Mouse (Mus musculus) mesoderm, embryonic 11.5 days (tissue): ENCODE measurements around the gene Kcnab3.
A peak's percentile ranks its signal among the peaks of the same experiment; 100 is the strongest.
"Not testable (repeated sequence)": the region's sequence is repeated elsewhere in the genome, so short reads cannot be mapped to it uniquely, and the experiment has no call there.

Source experiments
- DNase-seq: peaks from one replicate; pipeline ENCODE4 v3.0.0-alpha.2; 2012; ENCODE audit warnings: low read depth, low spot score

Gene Kcnab3

DNA sequence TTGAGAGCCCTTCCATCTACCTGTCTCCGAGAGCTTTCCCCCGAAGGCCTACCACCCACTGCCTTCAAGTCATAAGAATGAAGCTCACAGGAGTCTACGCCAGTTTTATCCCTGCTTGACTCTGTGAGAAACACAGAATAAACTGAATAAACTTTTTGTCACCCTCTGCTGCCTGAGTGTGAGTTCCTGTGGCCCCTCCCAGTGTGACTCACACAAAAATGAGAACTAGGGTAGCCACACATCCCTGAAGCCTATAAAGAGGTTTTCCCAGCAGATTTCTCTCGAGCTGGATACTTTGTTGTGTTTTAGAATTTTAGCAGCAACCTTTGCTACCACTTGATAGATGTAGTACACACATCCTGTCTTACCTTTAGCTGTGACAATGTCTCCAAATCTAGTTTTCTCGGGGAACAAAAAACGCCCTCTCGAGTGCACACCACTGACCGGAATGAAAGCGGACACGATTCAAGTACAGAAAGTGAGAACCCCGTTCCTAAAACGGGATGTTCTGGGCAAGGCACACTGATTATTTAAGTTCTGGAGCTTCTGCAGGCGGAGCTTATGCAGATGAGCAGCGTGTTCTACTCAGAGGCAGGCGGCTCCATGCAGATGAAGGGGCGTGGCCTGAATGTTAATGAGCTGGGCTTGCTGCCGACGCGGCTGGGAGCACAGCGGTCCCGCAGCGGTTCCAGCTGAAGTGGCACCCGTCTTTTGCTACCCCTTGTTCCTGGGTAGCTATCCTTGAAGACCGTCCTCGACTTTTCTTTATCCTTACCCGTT lies at the start of gene Kcnab3:
Kcnab3 (plus strand) TSS at position 631 of the 780 bp plus-strand sequence.
- DNase-seq = peak; percentile 80

- DNase-seq = no peak
Observed at GRCm38 (mm10) chr11:69277267-69277666, 48.8 kb upstream of the Kcnab3 start.

- DNase-seq = no peak
Observed at GRCm38 (mm10) chr11:69291111-69291510, 34.9 kb upstream of the Kcnab3 start.

GRCm38 (mm10) chr11:69295286-69295685 lies 30.8 kb upstream of the Kcnab3 start:
- no peak for DNase-seq

GRCm38 (mm10) chr11:69297799-69298198 lies 28.3 kb upstream of the Kcnab3 start:
- no peak for DNase-seq

- no peak for DNase-seq
Observed at GRCm38 (mm10) chr11:69298231-69298630, 27.8 kb upstream of the Kcnab3 start.

GRCm38 (mm10) chr11:69302817-69303216 lies 23.2 kb upstream of the Kcnab3 start:
- DNase-seq = no peak

- no peak for DNase-seq
Observed at GRCm38 (mm10) chr11:69305291-69305690, 20.8 kb upstream of the Kcnab3 start.

DNA sequence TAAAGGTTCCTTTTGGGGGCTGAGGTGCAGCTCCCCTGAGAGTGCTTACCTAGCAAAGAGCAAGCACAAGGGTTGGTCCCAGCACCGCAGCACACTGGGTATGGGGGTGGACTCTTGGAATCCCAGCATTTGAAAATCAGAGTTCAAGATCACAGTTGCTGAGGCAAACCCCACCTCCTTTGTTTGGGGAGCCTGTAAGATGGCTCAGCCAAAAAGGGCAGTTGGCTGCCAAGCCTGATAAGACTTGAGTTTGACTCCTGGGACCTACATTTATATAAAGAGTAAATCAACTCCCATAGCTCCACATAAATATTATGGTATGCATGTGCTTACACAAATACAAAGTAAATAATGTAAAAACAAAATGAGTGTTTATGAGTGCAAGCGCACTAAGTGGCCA lies 20.0 kb upstream of the Kcnab3 start:
- DNase-seq = no peak

DNA sequence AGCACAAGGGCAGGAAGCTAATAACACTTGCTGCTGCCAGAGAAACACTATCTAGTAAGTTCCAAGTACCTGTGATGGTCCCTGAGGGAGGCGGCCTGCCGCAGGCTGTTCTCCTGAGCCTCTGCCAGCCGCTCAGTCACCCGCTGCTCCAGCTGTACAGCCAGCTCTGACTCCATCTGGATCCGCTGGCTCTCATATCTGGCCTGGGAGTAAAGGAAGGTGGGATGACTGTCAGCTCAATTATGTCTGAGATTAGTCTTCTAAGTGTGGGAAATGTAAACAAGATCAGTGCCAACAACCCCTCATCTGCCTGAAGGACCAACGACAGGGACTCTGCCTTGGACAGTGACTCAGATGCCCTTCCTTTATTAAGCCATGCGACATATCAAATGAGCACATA lies 14.8 kb upstream of the Kcnab3 start:
- DNase-seq = no peak

DNA sequence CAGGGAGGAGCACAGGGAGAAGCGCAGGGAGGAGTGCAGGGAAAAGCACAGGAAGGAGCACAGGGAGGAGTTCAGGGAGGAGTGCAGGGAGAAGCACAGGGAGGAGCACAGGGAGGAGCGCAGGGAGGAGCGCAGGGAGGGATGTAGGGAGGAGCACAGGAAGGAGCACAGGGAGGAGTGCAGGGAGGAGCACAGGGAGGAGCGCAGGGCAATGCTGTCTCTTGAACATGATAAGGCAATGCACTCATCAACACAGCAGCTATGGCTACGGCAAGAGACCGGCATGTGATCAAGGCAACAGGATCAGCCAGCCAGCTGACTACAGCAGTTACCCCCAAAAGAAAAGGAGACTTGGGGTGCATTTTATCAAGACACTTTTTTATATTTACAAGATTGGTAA lies 9.7 kb upstream of the Kcnab3 start:
- no peak for DNase-seq

GRCm38 (mm10) chr11:69318000-69318399 lies 8.1 kb upstream of the Kcnab3 start:
- not testable (repeated sequence) for DNase-seq

DNA sequence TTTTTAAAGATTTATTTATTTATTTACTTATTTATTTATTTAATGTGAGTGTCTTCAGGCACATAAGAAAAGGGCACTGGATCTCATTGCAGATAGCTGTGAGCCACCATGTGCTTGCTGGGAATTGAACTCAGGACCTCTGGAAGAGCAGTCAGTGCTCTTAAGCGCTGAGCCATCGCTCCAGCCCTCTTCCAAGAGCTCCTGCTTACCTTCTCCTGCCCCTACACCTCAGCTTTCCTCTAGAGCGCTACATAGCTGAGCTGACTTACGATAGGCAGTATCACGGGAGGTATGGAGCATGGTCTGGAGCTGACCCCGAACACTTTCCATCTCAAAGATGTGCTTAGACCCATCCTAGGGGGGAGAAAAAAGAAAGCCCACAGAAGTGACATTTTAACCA lies 4.5 kb upstream of the Kcnab3 start:
- DNase-seq = no peak

- DNase-seq = no peak
Observed at GRCm38 (mm10) chr11:69322010-69322409, 4.0 kb upstream of the Kcnab3 start.

- no peak for DNase-seq
Observed at GRCm38 (mm10) chr11:69322693-69323471, 3.2 kb upstream of the Kcnab3 start.

- DNase-seq = peak; percentile 100
Observed at GRCm38 (mm10) chr11:69323667-69324111, 2.4 kb upstream of the Kcnab3 start, which contains the start of the genes Cntrob and Trappc1. Gene Cntrob, minus strand, starts transcription at chr11:69323775. Gene Trappc1, plus strand, starts transcription at chr11:69323980.

GRCm38 (mm10) chr11:69324749-69325148 lies 1.3 kb upstream of the Kcnab3 start:
- DNase-seq = no peak

DNA sequence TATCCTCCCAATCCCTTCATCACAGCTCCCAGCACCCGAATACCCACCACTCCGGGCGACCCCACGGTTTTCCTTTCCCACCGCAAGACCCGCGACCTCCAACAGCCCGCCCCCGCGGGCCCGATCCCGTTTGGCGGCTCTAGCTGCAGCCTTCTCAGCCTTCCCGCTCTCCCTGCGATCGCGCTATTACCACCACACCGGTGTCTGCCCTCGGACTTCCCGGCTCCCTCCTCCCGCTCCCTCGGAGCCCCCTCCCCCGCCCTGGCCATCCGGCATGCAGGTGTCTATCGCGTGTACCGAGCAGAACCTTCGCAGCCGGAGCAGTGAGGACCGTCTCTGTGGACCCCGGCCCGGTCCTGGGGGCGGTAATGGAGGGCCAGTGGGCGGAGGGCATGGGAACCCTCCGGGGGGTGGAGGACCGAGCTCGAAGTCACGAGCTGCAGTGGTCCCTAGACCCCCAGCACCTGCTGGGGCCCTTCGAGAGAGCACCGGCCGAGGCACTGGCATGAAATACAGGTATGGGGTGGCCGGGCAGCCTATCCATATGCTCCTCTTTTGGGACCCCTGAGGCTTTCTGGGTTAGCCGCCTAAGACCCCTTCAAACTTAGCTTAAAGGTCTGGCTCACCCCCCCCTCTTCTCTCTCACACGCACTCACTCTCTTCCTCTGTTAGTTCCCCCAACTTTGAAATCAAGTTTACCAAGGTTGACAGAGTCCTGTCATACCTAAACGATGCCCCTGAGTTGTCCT lies 524 bp downstream of the Kcnab3 start:
- DNase-seq = peak; percentile 21

DNA sequence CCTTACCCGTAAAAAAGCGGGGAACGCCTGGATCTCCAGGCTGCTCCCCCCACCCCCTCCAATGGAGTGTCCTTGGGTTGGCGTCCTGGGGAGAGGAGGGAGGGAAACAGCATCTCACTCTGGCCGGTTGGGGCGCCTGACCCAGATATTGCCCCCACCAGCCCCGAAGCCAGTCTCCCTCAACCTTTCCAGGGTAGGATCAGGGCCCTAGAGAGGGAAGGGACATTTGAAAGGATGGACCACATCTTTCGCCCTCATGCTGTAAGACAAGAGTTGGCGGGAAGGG lies 1.0 kb downstream of the Kcnab3 start:
- DNase-seq = no peak

DNA sequence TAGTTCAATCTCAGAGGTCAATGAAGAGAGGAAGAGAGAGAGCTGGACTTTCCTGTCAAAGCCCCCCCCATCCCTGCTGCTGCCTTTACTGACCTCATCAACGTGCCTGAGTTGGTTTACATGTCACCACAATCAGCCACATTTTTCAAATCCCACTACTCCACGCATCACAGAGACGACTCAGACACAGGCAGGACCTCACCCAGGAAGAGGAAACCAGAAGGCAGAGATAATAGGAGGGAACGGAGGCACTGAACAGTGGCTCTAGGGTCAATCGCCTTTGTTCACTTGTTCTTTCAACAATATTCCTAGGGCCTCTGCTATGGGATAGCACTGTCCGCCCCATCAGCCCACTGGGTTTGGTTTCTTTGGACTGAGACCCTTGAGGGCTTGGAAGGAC lies 1.6 kb downstream of the Kcnab3 start:
- no peak for DNase-seq

GRCm38 (mm10) chr11:69328517-69328916 lies 2.5 kb downstream of the Kcnab3 start:
- DNase-seq = no peak

GRCm38 (mm10) chr11:69331152-69331551 lies 5.1 kb downstream of the Kcnab3 start:
- no peak for DNase-seq
